Mouse (Mus musculus) cerebellum, adult 9-11 months (tissue): Measurements from ENCODE around the gene Gm9045.
"Not testable (repeated sequence)": the region's sequence is repeated elsewhere in the genome, so short reads cannot be mapped to it uniquely, and the experiment has no call there.

Source experiments
- DNase-seq: peaks from one replicate; pipeline ENCODE4 v3.0.0; 2022

Gm9045 gene

GRCm38 (mm10) chr10:118337731-118338130 is at the start of gene Gm9045:
Gm9045 (minus strand) TSS chr10:118337831.
- not testable (repeated sequence) for DNase-seq

- DNase-seq: peak; percentile 50
Measured at GRCm38 (mm10) chr10:118370443-118370842, 32.8 kb upstream of the Gm9045 start.

- DNase-seq: no peak
Measured at GRCm38 (mm10) chr10:118369518-118369917, 31.9 kb upstream of the Gm9045 start.

GRCm38 (mm10) chr10:118354005-118354404 is 16.4 kb upstream of the Gm9045 start, which contains the start of gene Gm9049:
Gm9049 (minus strand) TSS chr10:118354105.
- not testable (repeated sequence) for DNase-seq

- not testable (repeated sequence) for DNase-seq
Measured at GRCm38 (mm10) chr10:118348579-118348978, 10.9 kb upstream of the Gm9045 start, which contains the start of gene Gm9048. Gm9048 (minus strand) TSS chr10:118348679.

GRCm38 (mm10) chr10:118343155-118343554 is 5.5 kb upstream of the Gm9045 start, which contains the start of gene Gm9046:
Gm9046 (minus strand) TSS chr10:118343255.
- DNase-seq: not testable (repeated sequence)

GRCm38 (mm10) chr10:118332308-118332707 is 5.3 kb downstream of the Gm9045 start, which contains the start of gene Gm9044:
Gm9044 (minus strand) TSS chr10:118332408.
- not testable (repeated sequence) for DNase-seq

- DNase-seq: not testable (repeated sequence)
Measured at GRCm38 (mm10) chr10:118326869-118327268, 10.8 kb downstream of the Gm9045 start, which contains the start of gene Gm9040. Gm9040 (minus strand) TSS chr10:118326969.

- DNase-seq: no peak
Measured at GRCm38 (mm10) chr10:118319024-118319423, 18.6 kb downstream of the Gm9045 start.

GRCm38 (mm10) chr10:118302133-118302532 is 35.5 kb downstream of the Gm9045 start:
- DNase-seq: not testable (repeated sequence)

- DNase-seq: no peak
Measured at GRCm38 (mm10) chr10:118294938-118295337, 42.7 kb downstream of the Gm9045 start, which contains the start of gene Iltifb. Iltifb (minus strand) TSS chr10:118295038.
